Mouse (Mus musculus) CH12F3 (cell line): Measurements from ENCODE around the gene D630045J12Rik.

Experiments
- in situ Hi-C: fragments of 300-500 bp; cut with MboI; formaldehyde crosslinking; loops from 2 replicates; pipeline ENCODE4 v1.14.3; 2020; ENCODE audit warnings: low sequenced_read_pairs

The D630045J12Rik gene

GRCm38 (mm10) chr6:38195306-38195705 is 58.5 kb downstream of the D630045J12Rik start:
- in situ Hi-C loops: no loop called here

- in situ Hi-C loops: no loop called here
Measured at GRCm38 (mm10) chr6:38194046-38194445, 59.8 kb downstream of the D630045J12Rik start.

GRCm38 (mm10) chr6:38192952-38193351 is 60.9 kb downstream of the D630045J12Rik start:
- in situ Hi-C loops: no loop called here

GRCm38 (mm10) chr6:38186312-38186950 is 67.4 kb downstream of the D630045J12Rik start:
- in situ Hi-C loops: no loop called here

GRCm38 (mm10) chr6:38184791-38185190 is 69.0 kb downstream of the D630045J12Rik start:
- in situ Hi-C loops: no loop called here

GRCm38 (mm10) chr6:38181756-38182318 is 72.0 kb downstream of the D630045J12Rik start:
- in situ Hi-C loops: no loop called here

GRCm38 (mm10) chr6:38180669-38181068 is 73.1 kb downstream of the D630045J12Rik start:
- in situ Hi-C loops: no loop called here

- in situ Hi-C loops: no loop called here
Measured at GRCm38 (mm10) chr6:38165385-38165784, 88.4 kb downstream of the D630045J12Rik start.

- in situ Hi-C loops: no loop called here
Measured at GRCm38 (mm10) chr6:38164705-38165104, 89.1 kb downstream of the D630045J12Rik start.

- in situ Hi-C loops: no loop called here
Measured at GRCm38 (mm10) chr6:38162825-38163504, 90.8 kb downstream of the D630045J12Rik start.

- in situ Hi-C loops: no loop called here
Measured at GRCm38 (mm10) chr6:38160556-38160955, 93.3 kb downstream of the D630045J12Rik start.

- in situ Hi-C loops: no loop called here
Measured at GRCm38 (mm10) chr6:38160102-38160501, 93.7 kb downstream of the D630045J12Rik start.

- in situ Hi-C loops: no loop called here
Measured at GRCm38 (mm10) chr6:38159576-38159975, 94.2 kb downstream of the D630045J12Rik start.

- in situ Hi-C loops: no loop called here
Measured at GRCm38 (mm10) chr6:38157925-38158324, 95.9 kb downstream of the D630045J12Rik start.

- in situ Hi-C loops: no loop called here
Measured at GRCm38 (mm10) chr6:38156204-38156603, 97.6 kb downstream of the D630045J12Rik start.

- in situ Hi-C loops: no loop called here
Measured at GRCm38 (mm10) chr6:38152305-38152704, 101.5 kb downstream of the D630045J12Rik start.

GRCm38 (mm10) chr6:38149483-38149882 is 104.3 kb downstream of the D630045J12Rik start:
- in situ Hi-C loops: no loop called here

GRCm38 (mm10) chr6:38148626-38149025 is 105.2 kb downstream of the D630045J12Rik start:
- in situ Hi-C loops: no loop called here

GRCm38 (mm10) chr6:38147301-38147700 is 106.5 kb downstream of the D630045J12Rik start:
- in situ Hi-C loops: no loop called here

- in situ Hi-C loops: no loop called here
Measured at GRCm38 (mm10) chr6:38145463-38146065, 108.2 kb downstream of the D630045J12Rik start.

- in situ Hi-C loops: no loop called here
Measured at GRCm38 (mm10) chr6:38144161-38144998, 109.4 kb downstream of the D630045J12Rik start.
